Mouse (Mus musculus) embryo, embryonic 9.5 days (tissue): ENCODE measurements around the gene Krt75.
A peak's percentile ranks its signal among the peaks of the same experiment; 100 is the strongest.

Experiments
- DNase-seq: peaks from one replicate; pipeline ENCODE4 v3.0.0-alpha.2; 2017; ENCODE audit errors: extremely low spot score

Gene Krt75

DNA sequence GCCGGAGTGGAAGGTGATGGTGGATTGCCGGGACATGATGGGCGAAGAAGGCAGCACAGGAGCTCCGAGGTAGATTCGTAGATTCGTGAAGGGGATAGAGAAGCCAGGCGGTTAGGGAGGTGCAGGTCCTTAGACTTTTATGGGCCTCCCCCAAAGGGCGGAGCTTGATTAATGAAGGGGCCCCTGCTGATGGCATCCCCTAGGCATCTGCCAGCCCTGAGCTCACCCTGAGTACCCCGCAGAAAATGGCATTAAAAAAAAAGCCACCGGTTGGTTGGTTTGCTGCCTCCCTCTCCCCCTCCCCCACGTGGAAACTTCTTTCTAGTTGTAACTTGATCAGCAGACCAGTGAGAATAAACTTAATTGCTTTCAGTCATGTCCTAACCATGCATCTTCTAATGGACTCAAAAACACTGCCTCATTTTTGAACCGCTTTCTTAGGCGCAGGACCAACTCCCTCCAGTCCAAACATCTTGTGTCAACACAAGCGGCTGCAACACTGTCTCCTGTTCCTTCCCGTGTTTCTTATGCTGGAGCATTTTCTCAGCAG is at the start of gene Krt75:
Krt75 (minus strand) TSS at position 109 of the 550 bp plus-strand sequence.
- no peak for DNase-seq

DNA sequence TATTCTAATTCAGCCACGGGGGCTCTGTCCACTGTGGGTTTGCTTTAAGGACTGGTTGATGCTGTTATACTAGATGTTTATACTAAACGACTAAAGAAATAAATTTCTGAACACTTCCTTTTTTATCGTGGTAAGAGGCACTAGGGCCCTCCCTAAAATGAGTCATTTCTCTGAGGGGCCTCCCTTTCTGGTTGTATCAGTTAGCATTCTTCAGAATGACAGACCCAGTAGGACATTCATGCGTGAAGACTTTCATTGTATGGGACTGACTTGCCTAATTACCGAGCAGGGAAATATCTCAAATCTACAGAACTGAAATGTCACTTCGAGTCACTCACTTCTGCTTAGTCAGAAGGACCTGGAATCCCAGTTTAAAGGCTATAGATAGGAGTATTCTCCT is 25.4 kb upstream of the Krt75 start:
- DNase-seq: no peak

DNA sequence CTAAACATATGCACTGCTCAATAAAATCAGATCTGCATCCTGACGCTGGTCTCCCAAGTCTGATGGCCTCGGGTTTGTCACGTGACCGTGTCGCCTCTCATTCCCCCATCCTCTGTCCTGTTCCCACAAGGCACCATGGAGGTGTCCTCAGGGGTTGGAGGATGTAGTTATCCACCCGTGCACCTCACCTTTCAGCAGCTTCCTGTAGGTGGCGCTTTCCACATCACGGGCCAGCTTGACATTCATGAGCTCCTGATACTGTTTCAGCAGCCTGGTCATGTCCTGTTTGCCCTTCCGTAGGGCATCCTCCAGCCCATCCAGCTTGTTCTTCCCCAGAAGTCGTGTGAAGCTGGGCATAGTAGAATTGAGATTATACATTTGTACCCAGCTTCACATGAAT is 14.5 kb upstream of the Krt75 start:
- no peak for DNase-seq

DNA sequence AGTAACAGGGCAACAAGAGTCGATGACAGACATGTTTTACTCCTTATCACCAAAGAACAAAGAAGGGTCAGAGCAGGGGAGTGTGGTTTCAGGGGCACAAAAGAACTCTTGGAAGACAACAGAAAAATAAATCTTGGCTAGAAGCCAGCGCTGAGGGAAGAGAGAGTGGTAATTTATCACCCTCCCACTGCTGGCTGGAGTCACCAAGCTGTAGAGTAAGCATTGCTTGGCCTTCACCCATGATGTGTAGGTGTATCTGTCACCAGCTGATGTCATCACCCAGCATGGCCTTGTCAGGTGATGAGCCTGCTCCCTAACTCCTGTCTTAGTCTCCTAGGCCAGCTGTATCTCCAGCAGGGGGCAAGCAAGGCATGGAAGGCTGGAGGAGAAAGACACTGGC is 10.8 kb upstream of the Krt75 start:
- no peak for DNase-seq

DNA sequence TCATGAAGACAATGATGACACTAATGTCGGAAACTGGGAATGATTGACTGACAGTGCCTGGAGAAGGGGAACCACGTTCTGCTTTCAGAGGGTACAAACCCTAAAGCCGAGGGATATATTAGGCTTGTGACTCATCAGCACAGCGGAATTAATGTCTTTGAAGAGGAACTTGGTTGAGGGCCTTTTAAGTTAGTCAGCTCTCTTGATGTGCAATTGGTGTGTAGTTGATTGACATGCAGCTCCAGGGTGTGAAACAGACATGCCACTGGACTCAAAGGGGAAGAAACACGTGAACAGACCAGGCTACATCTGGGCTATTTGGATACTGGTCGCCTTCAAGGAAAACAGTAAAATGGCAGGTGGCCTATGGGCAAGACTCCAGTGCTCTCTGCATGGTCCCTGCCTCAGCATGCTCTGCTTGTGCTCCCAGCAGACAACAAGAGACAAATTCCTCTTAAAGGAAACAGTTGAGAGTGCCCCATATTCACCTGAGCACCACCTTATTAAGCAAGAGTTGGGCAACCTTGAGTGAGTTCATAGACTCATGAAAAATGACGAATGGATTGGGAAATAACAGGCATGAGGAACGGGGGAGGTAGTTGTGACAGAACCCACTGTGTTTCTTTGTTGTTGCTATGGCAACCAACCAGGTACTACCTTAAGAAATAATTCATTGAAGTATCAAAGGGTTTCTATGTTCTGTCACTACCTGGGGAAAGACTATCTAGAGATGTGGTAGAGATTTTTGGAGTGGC is 9.7 kb upstream of the Krt75 start:
- DNase-seq: no peak

DNA sequence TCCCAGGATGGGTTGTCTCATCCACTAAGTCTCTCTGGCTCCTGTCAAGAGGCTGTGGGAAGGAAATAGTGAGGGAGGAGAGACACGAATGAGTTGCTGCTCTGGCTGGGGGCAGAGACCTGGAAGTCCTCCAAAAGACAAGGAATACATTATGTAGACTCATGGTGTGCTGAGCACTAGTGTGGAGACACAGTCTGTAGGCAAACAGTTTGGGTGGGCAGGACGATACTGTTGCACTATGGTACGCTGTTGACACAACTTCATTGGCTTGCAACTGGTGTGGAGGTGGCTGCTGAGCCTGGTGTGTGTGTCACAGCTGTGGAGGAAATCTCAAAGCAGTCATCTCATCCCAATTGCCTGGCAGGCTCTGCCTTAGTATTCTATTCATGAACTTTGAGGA is 8.0 kb upstream of the Krt75 start:
- DNase-seq: no peak

DNA sequence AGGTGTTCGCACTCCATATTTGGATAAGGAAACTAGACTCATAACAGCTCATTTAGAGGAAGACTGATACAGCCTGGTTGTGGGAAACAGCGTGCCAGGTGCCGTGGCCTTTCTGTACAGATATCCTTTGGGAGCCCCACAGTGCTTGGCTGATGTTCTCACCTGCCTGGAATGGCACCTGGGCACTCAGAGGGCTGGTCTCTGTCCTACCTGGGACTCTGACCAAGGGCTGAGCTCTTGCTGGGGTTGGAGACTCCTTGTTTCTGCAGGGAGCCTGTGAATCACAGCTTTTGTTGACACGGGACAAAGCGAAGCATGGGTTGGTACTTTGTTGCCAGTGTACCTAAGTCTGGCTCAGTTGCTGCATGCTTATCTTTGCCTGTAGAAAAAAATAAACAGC is 1.8 kb upstream of the Krt75 start:
- DNase-seq: no peak

DNA sequence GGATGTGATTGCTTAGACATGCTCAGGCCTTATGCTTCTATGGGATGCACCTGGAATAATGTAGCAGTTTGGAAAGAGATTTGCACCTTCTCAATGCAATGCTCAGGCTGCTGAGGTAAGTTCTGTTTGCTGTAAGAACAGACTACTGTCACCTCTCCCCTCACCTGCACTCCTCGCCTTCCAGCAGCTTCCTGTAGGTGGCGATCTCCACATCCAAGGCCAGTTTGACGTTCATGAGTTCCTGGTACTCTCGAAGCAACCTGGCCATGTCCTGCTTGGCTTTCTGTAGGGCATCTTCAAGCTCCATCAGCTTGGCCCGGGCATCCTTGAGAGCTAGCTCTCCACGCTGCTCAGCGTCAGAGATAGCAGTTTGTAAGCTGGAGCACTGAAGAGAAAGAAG is 5.9 kb downstream of the Krt75 start:
- no peak for DNase-seq

DNA sequence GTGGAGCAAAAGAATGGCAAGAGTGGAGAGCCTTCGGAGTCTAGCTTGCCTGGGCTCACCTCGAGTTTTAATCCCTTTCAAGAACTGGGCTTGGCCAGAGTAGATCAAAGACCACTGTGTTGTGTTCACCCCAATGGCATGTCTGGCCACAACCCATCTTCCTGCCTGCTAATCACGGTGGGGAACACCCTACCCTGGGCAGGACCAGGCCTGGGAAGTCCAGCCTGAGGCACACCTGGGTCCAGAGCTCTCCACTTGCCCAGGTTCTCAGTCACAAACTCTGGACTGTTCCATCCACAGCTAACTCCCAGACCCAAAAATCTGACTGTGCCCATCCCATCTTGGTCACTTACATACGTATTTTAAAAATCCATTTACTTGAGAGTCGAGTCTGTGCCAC is 10.9 kb downstream of the Krt75 start, which contains the start of gene Krt90:
Krt90 (minus strand) TSS at position 101 of the 400 bp plus-strand sequence.
- no peak for DNase-seq

DNA sequence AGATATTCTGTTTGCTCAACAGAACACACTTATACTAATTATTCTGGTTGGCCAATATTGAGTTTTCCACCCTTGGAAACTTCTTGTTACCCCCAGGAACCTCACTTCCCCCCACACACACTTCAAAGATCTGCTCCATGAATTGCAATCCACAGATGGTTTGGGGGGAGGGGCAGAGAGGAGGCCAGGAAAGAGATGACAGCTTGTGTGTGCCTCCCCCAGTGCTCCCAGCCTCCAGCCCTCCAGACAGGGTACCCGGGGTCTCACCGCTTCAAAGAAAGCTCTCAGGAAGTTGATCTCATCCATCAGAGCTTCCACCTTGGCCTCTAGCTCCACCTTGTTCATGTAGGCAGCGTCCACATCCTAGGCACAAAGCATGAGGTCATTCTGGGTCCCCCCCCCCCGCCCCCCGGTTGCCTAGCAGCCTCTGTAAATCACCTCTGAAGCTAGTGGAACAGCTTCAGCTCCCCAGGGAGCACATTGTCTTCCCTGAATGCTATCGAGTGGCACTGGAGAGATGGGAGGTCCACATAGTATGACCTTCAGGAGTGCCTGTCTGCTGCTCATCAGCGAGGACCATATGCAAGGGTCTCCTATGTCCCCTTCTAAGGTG is 15.6 kb downstream of the Krt75 start:
- DNase-seq: peak; percentile 73

DNA sequence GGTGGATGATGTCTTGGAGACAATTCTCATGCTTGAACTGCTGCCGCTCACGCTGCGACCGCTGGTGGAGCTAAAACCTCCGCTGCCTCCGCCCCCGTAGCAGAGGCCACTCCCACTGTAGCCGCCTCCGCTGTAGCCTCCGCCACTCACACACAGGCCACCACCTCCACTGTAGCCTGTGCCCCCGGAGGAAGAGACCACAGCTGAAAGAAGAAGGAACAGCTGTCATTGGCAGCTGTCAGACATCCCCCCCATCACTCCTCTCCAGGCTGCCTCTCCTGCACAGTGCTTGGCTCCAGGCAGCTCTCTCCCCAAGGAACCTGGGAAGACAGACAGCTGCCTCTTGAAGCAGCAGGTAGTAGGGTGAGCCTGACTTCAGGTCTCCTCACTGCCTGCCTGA is 20.5 kb downstream of the Krt75 start:
- peak; percentile 49 for DNase-seq

DNA sequence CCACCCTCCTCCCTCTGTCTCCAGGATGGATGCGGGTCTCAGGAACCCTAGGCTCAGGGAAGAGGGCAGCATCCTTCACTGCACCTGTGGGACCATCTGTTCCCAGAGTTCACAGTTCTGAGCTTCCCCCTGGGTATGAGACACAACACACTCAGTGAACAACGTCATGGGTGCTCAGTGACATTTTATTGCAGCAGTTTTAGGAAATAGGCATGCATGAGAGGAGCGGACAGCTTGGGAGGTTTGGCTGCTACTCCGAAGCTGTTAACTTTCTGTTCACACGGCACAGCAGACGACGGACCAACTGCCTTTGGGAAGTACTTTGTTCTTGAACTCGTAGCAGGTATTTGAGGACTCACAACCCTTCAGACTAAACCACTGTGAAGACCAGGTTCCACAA is 21.5 kb downstream of the Krt75 start:
- DNase-seq: no peak

DNA sequence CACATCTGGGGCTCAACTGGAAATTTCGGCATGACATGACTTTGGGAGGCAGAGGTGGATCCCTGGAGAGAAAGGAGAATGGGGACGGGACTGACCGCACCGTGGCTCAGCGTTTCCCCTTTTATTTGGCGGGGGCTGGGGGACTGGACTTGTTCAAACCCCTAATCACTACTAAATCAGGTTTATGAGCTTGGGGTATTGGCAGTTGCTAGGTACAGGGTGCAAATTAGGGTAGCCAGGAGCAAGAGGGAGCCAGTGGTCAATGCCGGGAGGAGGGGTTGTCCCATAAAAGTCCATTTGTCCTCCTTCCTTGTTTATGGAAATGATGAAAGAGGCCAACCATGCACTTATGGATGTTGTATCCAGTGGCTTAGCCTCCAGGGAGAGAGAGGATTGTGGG is 23.1 kb downstream of the Krt75 start, which contains the start of gene Krt82:
Krt82 (minus strand) TSS at position 101 of the 400 bp plus-strand sequence.
- DNase-seq: no peak

DNA sequence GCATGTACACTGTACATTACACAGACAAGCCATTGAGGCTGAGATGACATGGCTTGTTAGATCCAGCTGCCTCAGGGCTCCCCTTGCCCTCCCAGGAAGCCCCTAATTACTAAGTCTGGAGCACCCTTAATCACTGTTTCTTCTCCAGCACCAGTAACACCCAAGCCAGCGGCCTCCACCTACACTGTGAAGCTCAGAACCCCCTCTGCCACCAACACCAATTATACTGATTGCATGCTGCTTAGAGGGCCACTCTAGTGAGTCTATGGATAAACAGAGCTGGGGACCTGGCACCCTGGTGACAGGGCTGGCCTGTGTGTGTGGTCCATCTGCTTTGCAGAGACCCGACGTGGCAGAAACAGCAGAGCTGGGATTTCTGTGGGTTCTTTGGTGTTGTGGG is 29.2 kb downstream of the Krt75 start:
- no peak for DNase-seq

DNA sequence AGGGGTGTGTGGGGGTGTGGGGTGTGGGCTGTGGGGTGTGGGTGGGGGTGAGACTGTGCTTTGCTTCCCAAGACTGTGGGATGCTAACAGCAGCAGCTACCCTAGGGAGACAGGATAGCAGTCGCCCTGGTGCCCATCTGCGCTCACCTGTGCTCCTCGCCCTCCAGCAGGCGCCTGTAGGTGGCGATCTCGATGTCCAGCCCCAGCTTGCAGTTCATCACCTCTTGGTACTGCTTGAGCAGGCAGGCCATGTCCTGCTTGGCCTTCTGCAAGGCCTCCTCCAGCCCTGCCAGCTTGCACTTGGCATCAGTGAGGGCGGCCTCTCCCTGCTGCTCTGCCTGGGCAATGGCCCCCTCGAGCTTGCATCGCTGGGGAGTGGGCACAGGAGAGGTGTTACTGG is 31.2 kb downstream of the Krt75 start:
- no peak for DNase-seq

DNA sequence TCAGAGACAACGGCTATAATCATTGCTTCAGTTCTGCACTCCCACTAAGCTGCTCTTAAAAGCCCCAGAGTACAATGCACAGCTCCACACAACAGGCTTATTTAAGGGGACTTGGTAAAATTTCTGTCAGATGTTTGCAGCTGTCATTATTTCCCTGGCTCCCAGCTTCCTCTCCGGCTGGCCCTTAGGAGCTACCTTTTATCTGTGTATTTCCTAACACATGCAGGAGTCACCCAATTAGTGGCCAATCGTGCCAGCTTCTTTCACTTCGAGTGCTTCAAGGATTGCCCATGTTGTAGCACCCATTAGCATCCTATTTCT is 35.2 kb downstream of the Krt75 start:
- DNase-seq: no peak

DNA sequence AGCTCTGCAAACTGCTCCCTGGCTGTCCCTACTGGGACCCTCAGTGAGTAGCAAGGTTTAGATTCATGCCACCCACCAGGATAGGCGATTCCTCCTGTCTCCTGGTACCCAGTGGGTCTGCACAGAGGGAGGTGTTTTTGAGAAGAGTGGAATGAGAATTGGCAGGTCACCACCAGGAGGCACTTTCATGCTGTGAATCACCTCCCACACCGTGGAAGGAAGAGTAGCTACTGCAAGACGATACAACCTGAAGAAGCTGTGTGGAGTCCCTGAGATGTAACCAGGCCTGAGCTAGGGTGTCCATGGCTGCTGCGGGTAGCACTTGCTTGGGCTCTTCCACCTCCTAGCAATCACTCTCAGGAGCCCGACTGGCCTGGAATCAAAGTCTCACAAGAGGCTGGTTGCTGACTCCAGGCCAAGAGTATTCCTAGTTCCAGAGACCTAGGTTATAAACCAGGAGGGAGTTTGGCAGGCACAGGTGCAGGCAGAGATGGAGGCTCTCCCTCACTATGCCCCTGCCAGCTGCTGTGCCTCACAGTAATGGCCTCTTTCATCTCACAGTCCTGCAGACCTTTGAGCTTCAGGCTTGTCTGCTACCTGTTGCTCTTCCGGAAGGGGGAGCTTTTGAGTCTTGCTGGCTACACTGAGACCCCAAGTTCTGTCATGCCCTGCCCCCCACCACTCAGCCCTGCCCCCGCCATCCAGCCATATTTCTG is 35.7 kb downstream of the Krt75 start:
- no peak for DNase-seq

DNA sequence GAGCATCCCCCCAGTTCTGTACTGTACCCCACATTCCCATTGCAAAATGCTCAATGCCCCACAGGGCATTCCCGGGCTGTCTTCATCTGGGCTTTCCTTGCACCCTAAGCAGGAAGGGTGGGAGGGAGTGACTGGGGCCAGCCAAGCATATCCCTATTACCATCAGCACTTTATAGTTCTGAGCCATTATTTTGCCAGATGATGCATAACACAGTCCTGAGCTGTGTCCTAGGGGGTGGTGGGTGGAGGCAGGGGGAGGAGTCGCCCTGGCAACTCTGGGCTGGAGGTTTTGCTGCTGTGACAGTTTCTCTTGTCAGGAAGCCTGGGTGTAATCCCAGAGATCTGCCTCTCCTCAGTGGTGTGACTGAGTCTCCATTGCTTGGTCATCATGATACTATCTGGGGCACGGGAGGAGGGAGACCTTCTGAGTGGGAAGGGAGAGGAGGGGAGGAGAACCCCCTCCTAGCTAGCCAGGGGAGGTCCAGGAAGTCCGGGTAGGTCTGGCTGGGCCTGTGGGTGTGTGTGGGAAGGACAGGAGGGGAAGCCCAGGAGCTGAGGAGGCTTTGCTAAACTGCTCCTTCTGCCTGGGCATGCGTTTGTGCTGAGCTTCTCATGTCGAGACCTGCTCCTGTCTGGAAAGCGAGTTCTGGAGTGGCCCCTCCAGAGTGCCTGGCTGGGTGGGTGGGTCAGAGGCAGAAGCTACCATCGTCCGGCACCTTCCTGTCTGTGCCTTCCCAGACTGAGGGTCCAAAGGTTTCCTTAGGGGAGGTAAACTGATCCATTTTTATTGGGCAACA is 37.5 kb downstream of the Krt75 start:
- DNase-seq: no peak

DNA sequence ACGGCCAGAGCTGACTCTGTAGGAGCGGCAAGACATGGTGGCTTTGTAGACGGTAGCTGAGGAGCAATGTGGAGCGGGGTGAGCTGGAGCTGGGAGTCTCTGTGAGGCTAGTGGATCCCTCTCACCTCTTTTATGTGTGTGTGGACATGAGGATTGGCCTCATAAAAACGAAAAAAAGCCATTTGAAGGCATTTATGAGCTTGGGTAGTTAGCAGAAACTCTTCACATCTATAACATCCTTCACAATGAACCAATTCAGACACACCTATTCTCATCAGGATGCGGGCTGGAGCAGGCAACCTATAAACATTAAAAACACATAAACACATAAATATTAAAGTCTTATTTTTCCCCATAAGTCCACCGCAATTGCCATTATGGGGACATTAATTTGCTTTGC is 41.0 kb downstream of the Krt75 start, which contains the start of gene Krt84:
Krt84 (minus strand) TSS at position 101 of the 400 bp plus-strand sequence.
- DNase-seq: no peak

DNA sequence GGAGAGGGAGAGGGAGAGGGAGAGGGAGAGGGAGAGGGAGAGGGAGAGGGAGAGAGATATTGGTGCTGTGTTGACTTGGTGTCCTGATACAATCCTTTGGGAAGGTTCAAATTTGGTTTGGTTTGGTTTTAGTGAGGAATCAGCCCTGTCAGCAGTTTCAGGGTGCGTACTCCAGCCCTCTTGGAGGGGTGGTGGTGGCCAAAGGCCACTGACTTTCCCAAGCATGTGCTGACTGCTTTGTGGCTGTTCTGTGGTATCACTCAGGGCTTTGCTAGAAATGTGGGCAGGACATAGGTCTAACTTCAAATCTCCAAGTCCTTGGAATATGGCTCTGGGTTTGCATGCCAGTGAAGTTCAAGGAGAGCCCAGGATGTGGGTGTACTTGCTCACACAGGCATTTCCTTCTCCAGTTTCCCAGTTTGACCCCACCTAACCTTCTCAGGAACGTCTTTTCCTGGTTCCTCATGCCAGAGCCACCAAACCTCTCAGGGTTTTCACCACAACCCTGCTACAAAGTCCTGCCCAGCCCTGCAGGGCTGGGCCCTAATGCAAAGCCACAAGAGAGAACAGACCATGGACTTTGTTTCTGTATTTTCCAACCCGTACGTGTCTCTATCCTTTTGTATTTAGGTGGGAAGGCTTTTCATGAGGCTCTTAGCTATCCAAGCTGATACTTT is 51.0 kb downstream of the Krt75 start:
- no peak for DNase-seq

DNA sequence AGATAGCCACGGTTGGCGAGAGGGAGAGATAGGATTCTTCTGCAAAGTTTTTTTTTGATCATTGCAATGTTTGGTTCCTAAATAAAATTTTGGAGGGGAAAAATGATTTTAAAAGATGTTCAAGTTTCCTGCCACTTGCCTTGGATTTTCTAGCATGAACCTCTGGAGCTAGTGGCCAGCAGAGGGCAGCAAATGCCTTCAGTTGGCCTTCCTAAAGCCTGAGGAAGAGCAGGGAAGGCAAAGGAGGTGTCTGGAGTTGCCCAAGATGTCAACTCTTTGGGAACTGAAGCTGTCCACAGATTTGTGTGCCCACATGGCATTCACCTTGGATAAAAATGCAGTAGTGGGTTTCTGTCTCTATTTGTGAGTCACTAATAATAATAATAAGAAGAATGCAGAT is 53.9 kb downstream of the Krt75 start:
- peak; percentile 59 for DNase-seq
